Mouse (Mus musculus): ENCODE measurements at regions not wholly inside any gene's neighbourhood (a gene's known extent, or its start where the extent isn't known, plus 50 kb on each side); places are given as distances from the start of the nearest gene placed in this dataset.

GRCm38 (mm10) chr4:47605676-47606075 lies 131.2 kb downstream of the Sec61b start:
- TF ChIP-seq CTCF (IDR thresholded peaks at IDR 0.05; ENCODE audit: insufficient read depth, low read length) (no peak), POLR2A (IDR thresholded peaks at IDR 0.05; ENCODE audit: borderline replicate concordance, extremely low read depth, low read depth, low read length) (no peak)
